Mouse (Mus musculus) embryonic facial prominence, embryonic 11.5 days (tissue): ENCODE results near the gene Zfp52. TPM values are rescaled to one million over a fixed set of nuclear protein-coding genes. Genes with fewer than 3 reads are reported as not detected.

ENCODE experiments used
- ATAC-seq: fragments of 200-750 bp; cut with Nextera tagmentation; replicated peaks from 2 replicates; pipeline ENCODE4 v1.8.0; 2017; ENCODE audit warnings: low read depth; ENCODE audit not compliant: insufficient number of reproducible peaks, low FRiP score, low TSS enrichment
- DNase-seq: peaks from one replicate; pipeline ENCODE4 v3.0.0-alpha.2; 2015; ENCODE audit warnings: low spot score
- H3K27ac ChIP-seq: fragments of 300-500 bp; sonication (generic); replicated peaks from 2 replicates; pipeline ENCODE4 v1.5.1; 2014; ENCODE audit warnings: mild to moderate bottlenecking, low read depth, low read length, control low read depth
- H3K27me3 ChIP-seq: fragments of 300-500 bp; sonication (generic); 2 replicates; pipeline ENCODE4 v1.6.1; 2014; ENCODE audit warnings: mild to moderate bottlenecking, low read length, moderate library complexity, mixed read lengths; ENCODE audit not compliant: control insufficient read depth, insufficient read depth
- H3K36me3 ChIP-seq: fragments of 300-500 bp; sonication (generic); replicated peaks from 2 replicates; pipeline ENCODE4 v1.6.1; 2014; ENCODE audit warnings: low read depth, mild to moderate bottlenecking, low read length, moderate library complexity, mixed read lengths; ENCODE audit not compliant: control insufficient read depth, insufficient read depth
- H3K4me1 ChIP-seq: fragments of 300-500 bp; sonication (generic); 2 replicates; pipeline ENCODE4 v1.6.1; 2014; ENCODE audit warnings: low read length, mixed read lengths; ENCODE audit not compliant: control insufficient read depth, insufficient read depth
- H3K4me2 ChIP-seq: fragments of 300-500 bp; sonication (generic); 2 replicates; pipeline ENCODE4 v1.6.1; 2014; ENCODE audit warnings: low read depth, mild to moderate bottlenecking, control low read depth, low read length, moderate library complexity
- H3K4me3 ChIP-seq: fragments of 300-500 bp; sonication (generic); 2 replicates; pipeline ENCODE4 v1.5.1; 2014; ENCODE audit warnings: low read depth, low read length, control low read depth
- H3K9ac ChIP-seq: fragments of 300-500 bp; sonication (generic); replicated peaks from 2 replicates; pipeline ENCODE4 v1.6.1; 2014; ENCODE audit warnings: mild to moderate bottlenecking, control low read depth, low read length
- H3K9me3 ChIP-seq: fragments of 300-500 bp; sonication (generic); replicated peaks from 2 replicates; pipeline ENCODE4 v1.6.1; 2016; ENCODE audit warnings: mild to moderate bottlenecking, low read length, inconsistent platforms, mixed read lengths; ENCODE audit not compliant: control insufficient read depth
- WGBS: fragments of 180-500 bp; shearing (Covaris S2); extraction: QIAGEN DNeasy Blood & Tissue Kit; methylation state at CpG from one replicate; pipeline ENCODE4 v1.1.7; 2014; 5-methylcytosine and 5-hydroxymethylcytosine counted together
- polyA plus RNA-seq: library from polyadenylated mRNA; unstranded; fragments of >200 nt; fragmentation: Nextera tagmentation; extraction: Ambion mirVana; gene quantifications from 2 replicates; pipeline ENCODE4 v1.2.1, GENCODE M21; 2014

The Zfp52 gene
- polyA plus RNA-seq, 1 experiment from 2014 or later, result 3.2 TPM

DNA sequence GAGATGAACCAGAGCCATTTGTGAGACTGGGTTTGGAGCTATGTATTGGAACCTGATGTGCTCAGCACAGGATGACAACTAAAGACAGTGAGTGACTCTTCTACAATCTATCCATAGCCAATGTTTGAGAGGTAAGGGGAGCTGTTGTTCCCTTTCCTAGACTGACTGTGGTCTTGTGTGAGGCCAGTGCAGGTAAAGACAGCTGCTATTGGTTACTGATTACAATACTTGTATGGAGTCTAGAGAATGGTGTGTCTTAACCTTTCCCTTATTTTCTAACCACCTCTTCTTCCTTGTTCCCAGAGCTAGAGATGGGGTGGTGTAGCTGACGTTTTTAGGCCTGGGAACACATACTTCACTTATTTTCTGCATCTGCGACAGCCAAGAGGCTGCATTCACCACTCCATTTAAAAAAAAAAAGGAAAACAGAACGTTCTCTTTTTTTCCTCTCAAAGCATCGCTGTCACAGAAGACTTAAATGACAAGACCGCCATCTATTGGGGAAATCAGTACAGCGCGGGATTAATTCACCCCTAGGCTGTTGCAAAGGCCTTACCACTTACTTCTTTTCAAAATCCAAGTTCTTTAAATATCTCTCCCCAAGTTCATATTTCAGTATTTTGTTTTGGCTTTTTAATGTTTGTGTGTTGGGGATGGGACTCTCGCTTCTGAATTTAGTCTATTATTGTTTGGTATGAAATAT lies 19.8 kb upstream of the Zfp52 start:
- Histone ChIP-seq H3K27me3 (no peaks in the 10 kb centered on the region), H3K9ac (no peak overlapping the region), H3K36me3 (no peaks in the 10 kb centered on the region), H3K27ac (peak overlapping the region; percentile 79; the same call in 1 of the 2 replicates), H3K4me3 (peak overlapping the region; percentile 49; the same call in 1 of the 2 replicates), H3K4me2 (peak overlapping the region; percentile 77; the same call in 1 of the 2 replicates), H3K4me1 (no peaks in the 10 kb centered on the region), H3K9me3 (no peaks in the 10 kb centered on the region)
- 2% methylated on average over 8 of the region's 8 CpGs for WGBS
- ATAC-seq (no peak; the same call in 1 of the 2 replicates), DNase-seq (peak; percentile 89)

DNA sequence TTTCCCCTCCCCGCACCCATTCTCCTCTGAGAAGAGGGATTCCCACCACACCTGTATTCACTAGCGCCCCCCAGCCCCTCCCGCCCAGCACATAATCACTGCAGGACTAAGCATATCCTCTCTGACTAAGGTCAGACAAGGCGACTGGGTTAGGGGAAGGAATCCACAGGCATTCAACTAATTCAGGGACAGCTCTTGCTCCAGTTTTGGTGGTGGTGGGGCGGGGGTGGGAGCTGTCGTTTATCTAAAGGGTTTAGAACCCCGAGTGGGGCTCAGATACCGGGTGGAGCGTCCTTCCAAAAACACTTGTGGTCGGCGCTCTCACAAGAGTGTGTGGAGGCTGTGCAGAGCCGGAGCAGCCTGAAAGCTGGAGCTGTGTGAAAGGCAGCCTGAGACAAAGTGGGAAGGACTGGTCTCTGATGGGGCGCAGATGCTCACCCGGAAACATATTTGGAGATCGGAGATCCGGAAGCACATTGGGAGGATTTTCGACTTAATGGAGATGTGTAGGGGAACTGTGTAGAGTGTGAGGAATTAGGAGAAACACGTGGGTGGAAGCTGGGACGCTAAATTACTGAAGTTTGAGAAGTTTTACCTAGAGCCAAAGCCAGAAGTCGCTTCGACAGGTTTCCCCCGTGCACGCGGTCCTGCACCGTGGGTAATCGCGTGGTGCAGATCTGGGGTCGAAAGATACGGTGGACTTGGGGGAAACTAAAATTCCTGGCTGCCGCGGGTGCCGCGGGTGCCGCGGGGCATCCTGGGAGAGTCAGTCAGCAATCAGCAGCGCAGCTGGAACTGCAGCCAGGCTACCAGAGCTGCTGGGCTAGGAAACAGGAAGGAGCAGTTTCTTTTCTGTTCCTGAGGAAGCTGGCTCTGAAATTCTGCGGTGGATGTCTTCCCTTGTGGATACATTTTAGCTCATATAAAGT lies 18.9 kb upstream of the Zfp52 start:
- H3K9ac ChIP-seq, result peak overlapping the region; percentile 74
- H3K4me1 ChIP-seq, result no peaks in the 10 kb centered on the region
- peak overlapping the region; percentile 79 for H3K27ac ChIP-seq
- no peaks in the 10 kb centered on the region for H3K27me3 ChIP-seq
- no peaks in the 10 kb centered on the region for H3K9me3 ChIP-seq
- ATAC-seq (peak; percentile 91), DNase-seq (peak; percentile 86)
- H3K36me3 ChIP-seq, result no peaks in the 10 kb centered on the region
- 0% methylated on average over 37 of the region's 37 CpGs for WGBS
- H3K4me2 ChIP-seq, result peak overlapping the region; percentile 77
- peak overlapping the region; percentile 49 for H3K4me3 ChIP-seq

DNA sequence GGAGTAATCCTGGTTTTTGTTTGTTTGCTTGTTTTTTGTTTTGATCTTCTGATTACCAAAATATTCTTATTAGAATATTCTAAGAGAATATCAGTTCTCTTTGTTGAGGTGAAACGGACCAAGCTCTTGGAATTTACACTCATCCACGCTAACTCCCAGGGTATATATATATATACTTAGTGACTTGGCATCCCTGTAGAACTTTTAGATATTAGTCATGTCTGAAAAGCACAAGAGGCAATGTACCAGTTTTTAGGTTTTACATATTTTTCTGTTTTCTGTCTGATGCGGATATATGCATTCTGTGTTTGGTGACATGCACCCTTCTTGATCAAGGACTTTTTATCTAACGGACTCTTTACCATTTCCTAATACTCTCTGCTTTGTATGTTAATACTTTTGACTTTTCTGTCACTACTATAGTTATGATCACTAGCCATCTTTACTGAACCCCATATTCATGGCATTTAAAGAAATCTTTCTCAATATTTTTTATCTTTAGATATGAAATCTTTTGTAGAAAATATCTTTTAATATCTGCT lies 18.1 kb upstream of the Zfp52 start:
- Histone ChIP-seq H3K36me3 (no peaks in the 10 kb centered on the region), H3K4me3 (peak overlapping the region; percentile 49; the same call in 1 of the 2 replicates), H3K27ac (no peak overlapping the region; the same call in 1 of the 2 replicates), H3K27me3 (no peaks in the 10 kb centered on the region), H3K9me3 (no peaks in the 10 kb centered on the region), H3K9ac (no peak overlapping the region; the same call in 1 of the 2 replicates), H3K4me2 (no peak overlapping the region; the same call in 1 of the 2 replicates), H3K4me1 (no peaks in the 10 kb centered on the region)
- no peak for ATAC-seq
- no peak for DNase-seq
- 49% methylated on average over 4 of the region's 4 CpGs for WGBS

GRCm38 (mm10) chr17:21526270-21526669 lies 9.1 kb upstream of the Zfp52 start:
- Histone ChIP-seq H3K9ac (no peak overlapping the region), H3K36me3 (no peaks in the 10 kb centered on the region), H3K4me1 (no peaks in the 10 kb centered on the region), H3K4me2 (no peak overlapping the region), H3K27ac (no peak overlapping the region), H3K9me3 (no peaks in the 10 kb centered on the region), H3K27me3 (no peaks in the 10 kb centered on the region), H3K4me3 (no peak overlapping the region)
- ATAC-seq (no peak), DNase-seq (no peak)

GRCm38 (mm10) chr17:21530645-21531330 lies 4.6 kb upstream of the Zfp52 start:
- Histone ChIP-seq H3K9ac (no peak overlapping the region), H3K36me3 (no peaks in the 10 kb centered on the region), H3K4me1 (no peaks in the 10 kb centered on the region), H3K4me2 (no peak overlapping the region), H3K9me3 (no peaks in the 10 kb centered on the region), H3K27ac (no peak overlapping the region), H3K4me3 (no peak overlapping the region), H3K27me3 (no peaks in the 10 kb centered on the region)
- no peak for ATAC-seq
- WGBS, result 81% methylated on average over 5 of the region's 5 CpGs
- DNase-seq, result no peak

- DNase-seq (no peak), ATAC-seq (no peak)
- Histone ChIP-seq H3K4me1 (no peaks in the 10 kb centered on the region), H3K9me3 (no peaks in the 10 kb centered on the region), H3K4me2 (peak overlapping the region; percentile 80), H3K27me3 (no peaks in the 10 kb centered on the region), H3K9ac (peak overlapping the region; percentile 96), H3K4me3 (peak overlapping the region; percentile 69), H3K27ac (peak overlapping the region; percentile 89; the same call in 1 of the 2 replicates), H3K36me3 (no peaks in the 10 kb centered on the region)
- 80% methylated on average over 5 of the region's 5 CpGs for WGBS
Observed at GRCm38 (mm10) chr17:21531621-21532020, 3.7 kb upstream of the Zfp52 start.

DNA sequence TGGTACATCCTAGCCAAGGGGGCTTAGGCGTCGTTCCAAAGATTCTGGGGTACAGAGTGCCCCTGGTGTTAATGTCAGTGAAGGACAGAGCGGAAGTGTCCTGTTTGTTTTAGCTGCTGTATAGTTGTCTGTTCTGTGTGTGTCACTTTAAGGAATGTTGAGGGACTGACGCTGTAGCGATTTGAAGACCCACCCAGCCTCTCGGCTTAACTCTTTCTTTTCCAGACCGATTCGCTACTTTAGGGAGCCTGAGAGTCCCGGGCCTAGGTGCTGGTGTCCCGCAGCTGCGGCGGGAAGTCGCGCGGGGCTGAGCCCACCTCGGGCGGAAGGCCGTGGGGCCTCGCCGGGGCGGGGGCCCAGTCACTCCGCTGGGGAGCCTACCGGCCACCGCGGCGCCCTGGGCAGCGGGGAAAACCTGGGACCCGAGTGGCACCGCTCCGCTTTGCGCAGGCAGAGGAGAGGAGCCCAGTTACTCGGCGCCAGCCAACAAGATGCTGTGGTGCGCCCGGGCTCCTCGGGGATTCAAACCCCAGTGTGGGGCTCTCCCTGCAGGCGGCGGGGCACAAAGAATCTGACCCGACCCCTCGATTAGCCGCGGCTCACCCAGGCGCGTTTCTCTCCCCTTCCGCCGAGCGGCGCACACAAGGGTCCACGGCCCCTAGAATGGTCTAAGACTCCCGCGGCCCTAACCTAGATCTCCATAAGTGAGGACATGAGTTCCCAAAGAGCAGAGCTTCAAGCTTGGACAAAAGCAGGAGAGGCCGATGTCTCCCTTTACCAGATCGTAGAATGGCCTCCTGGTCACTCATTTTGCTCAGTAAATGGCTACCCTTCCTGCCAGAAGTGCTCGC lies 3.0 kb upstream of the Zfp52 start:
- Histone ChIP-seq H3K4me3 (peak overlapping the region; percentile 69), H3K4me2 (peak overlapping the region; percentile 80), H3K27ac (peak overlapping the region; percentile 89), H3K9me3 (no peaks in the 10 kb centered on the region), H3K27me3 (no peaks in the 10 kb centered on the region), H3K9ac (peak overlapping the region; percentile 96), H3K36me3 (no peaks in the 10 kb centered on the region), H3K4me1 (no peaks in the 10 kb centered on the region)
- ATAC-seq (peak; percentile 86), DNase-seq (peak; percentile 85)
- under 1% methylated on average over 54 of the region's 54 CpGs for WGBS
